Mouse (Mus musculus): ENCODE results near the gene Mcm10.

GRCm38 (mm10) chr2:4967806-4968205 is 44.8 kb downstream of the Mcm10 start:
- TF ChIP-seq CTCF (IDR thresholded peaks at IDR 0.05; ENCODE audit: low read depth, low read length) (no peak), TAL1 (conservative IDR thresholded peaks at IDR 0.05; ENCODE audit: low read depth, low read length) (no peak)

All from G1E (cell line).